Mouse (Mus musculus): ENCODE data around the gene Cipc. TPM values are rescaled to one million over a fixed set of nuclear protein-coding genes. Genes with fewer than 3 reads are reported as not detected.

Cipc gene
- polyA plus RNA-seq, 1 experiment from 2014 or later, result 39.1 TPM

Other genes starting within 250 kb of the Cipc start
- gene Angel1, start 220.6 kb upstream of the Cipc start, polyA plus RNA-seq (2016; fragmentation: Nextera tagmentation; extraction: Ambion mirVana), result 15.2 and 15.8 TPM in 2 replicates
- gene Lrrc74a, start 212.7 kb upstream of the Cipc start, polyA plus RNA-seq (2016; fragmentation: Nextera tagmentation; extraction: Ambion mirVana), result not detected in 2 replicates
- 20.5 and 22.6 TPM in 2 replicates for gene Irf2bpl, start 62.2 kb upstream of the Cipc start, polyA plus RNA-seq (2016; fragmentation: Nextera tagmentation; extraction: Ambion mirVana)
- gene Zdhhc22, start 43.4 kb downstream of the Cipc start, polyA plus RNA-seq (2016; fragmentation: Nextera tagmentation; extraction: Ambion mirVana), result 0.07 TPM in 1 of 2 replicates, not detected in the other
- 0.15 TPM in 1 of 2 replicates, not detected in the other for gene Tmem63c, start 74.3 kb downstream of the Cipc start, polyA plus RNA-seq (2016; fragmentation: Nextera tagmentation; extraction: Ambion mirVana)
- gene Ngb, start 155.5 kb downstream of the Cipc start, polyA plus RNA-seq (2016; fragmentation: Nextera tagmentation; extraction: Ambion mirVana), result 0.29 and 0.31 TPM in 2 replicates
- 28.5 TPM in 2 replicates for gene Gstz1, start 200.1 kb downstream of the Cipc start, polyA plus RNA-seq (2016; fragmentation: Nextera tagmentation; extraction: Ambion mirVana)
- 15.5 and 16.6 TPM in 2 replicates for gene Pomt2, start 200.9 kb downstream of the Cipc start, polyA plus RNA-seq (2016; fragmentation: Nextera tagmentation; extraction: Ambion mirVana)